Mouse (Mus musculus) thymus, adult 2 months (tissue): ENCODE data around the gene Zdhhc6. TPM values are rescaled to one million over a fixed set of nuclear protein-coding genes. Genes with fewer than 3 reads are reported as not detected.

Experiments
- DNase-seq: peaks from one replicate; pipeline ENCODE4 v3.0.0; 2021
- H3K27ac ChIP-seq: fragments of 200-500 bp; 2 replicates; pipeline ENCODE4 v1.5.1; 2012; ENCODE audit warnings: low read length, control low read depth; ENCODE audit not compliant: control insufficient read depth, insufficient read depth
- H3K27me3 ChIP-seq: fragments of 200-500 bp; 2 replicates; pipeline ENCODE4 v1.6.1; 2012; ENCODE audit warnings: mild to moderate bottlenecking, low read length, moderate library complexity, mixed read lengths; ENCODE audit not compliant: control insufficient read depth, insufficient read depth
- H3K36me3 ChIP-seq: fragments of 200-500 bp; 2 replicates; pipeline ENCODE4 v1.6.1; 2012; ENCODE audit warnings: mild to moderate bottlenecking, low read length, moderate library complexity; ENCODE audit not compliant: control insufficient read depth, insufficient read depth
- H3K4me1 ChIP-seq: fragments of 200-500 bp; replicated peaks from 2 replicates; pipeline ENCODE4 v1.6.1; 2012; ENCODE audit warnings: low read length; ENCODE audit not compliant: control insufficient read depth, insufficient read depth
- H3K4me3 ChIP-seq: fragments of 200-500 bp; 2 replicates; pipeline ENCODE4 v1.5.1; 2012; ENCODE audit warnings: mild to moderate bottlenecking, low read length, control low read depth, moderate library complexity; ENCODE audit not compliant: control insufficient read depth, insufficient read depth
- CTCF ChIP-seq: fragments of 200-500 bp; IDR thresholded peaks from 2 replicates; pipeline ENCODE4 v1.5.1; 2012; ENCODE audit warnings: mild to moderate bottlenecking, control low read depth, low read length, moderate library complexity, borderline replicate concordance; ENCODE audit not compliant: control insufficient read depth, poor library complexity, insufficient read depth; ENCODE audit errors: extremely low read depth
- POLR2A ChIP-seq: fragments of 200-500 bp; IDR thresholded peaks from 2 replicates; pipeline ENCODE4 v1.6.1; 2012; ENCODE audit warnings: mild to moderate bottlenecking, low read length, control low read depth, moderate library complexity; ENCODE audit not compliant: control insufficient read depth, poor library complexity, insufficient read depth; ENCODE audit errors: extremely low read depth
- WGBS: fragments of 180-500 bp; shearing (Covaris S2); methylation state at CpG from one replicate; pipeline ENCODE4 v1.1.7; 2018; 5-methylcytosine and 5-hydroxymethylcytosine counted together
- polyA plus RNA-seq: library from polyadenylated mRNA; depleted of rRNA; stranded (reverse); fragments of >200 nt; gene quantifications from 2 replicates; pipeline ENCODE4 v1.2.3, GENCODE M21; 2012; rRNA removed

The Zdhhc6 gene
- 11.4 and 14.2 TPM in 2 replicates for polyA plus RNA-seq

GRCm38 (mm10) chr19:55315452-55316108 is at the start of gene Zdhhc6:
Gene Zdhhc6 (minus strand): TSS chr19:55316032.
- no peak for TF ChIP-seq CTCF
- TF ChIP-seq POLR2A: peak; percentile 78
- peak within 1 kb of the TSS; percentile 98 for H3K4me3 ChIP-seq
- H3K27ac ChIP-seq: peak within 1 kb of the TSS; percentile 69
- H3K36me3 ChIP-seq: peaks cover 11% of the 10 kb centered on the region
- no peaks in the 10 kb centered on the region for H3K4me1 ChIP-seq
- under 1% methylated on average over 60 of the region's 60 CpGs for WGBS
- H3K27me3 ChIP-seq: no peaks in the 10 kb centered on the region
- DNase-seq: peak; percentile 83

GRCm38 (mm10) chr19:55362606-55363005 is 46.8 kb upstream of the Zdhhc6 start:
- Histone ChIP-seq H3K27ac (no peak overlapping the region), H3K36me3 (no peaks in the 10 kb centered on the region), H3K4me1 (no peaks in the 10 kb centered on the region; the same call in 1 of the 2 replicates), H3K4me3 (no peak overlapping the region), H3K27me3 (no peaks in the 10 kb centered on the region)
- WGBS: 97% methylated on average over 9 of the region's 9 CpGs
- no peak for DNase-seq
- TF ChIP-seq POLR2A (no peak), CTCF (no peak)

- H3K27ac ChIP-seq: no peak overlapping the region
- H3K27me3 ChIP-seq: no peaks in the 10 kb centered on the region
- DNase-seq: no peak
- no peak overlapping the region for H3K4me3 ChIP-seq
- no peaks in the 10 kb centered on the region for H3K36me3 ChIP-seq
- WGBS: 90% methylated on average over 9 of the region's 9 CpGs
- TF ChIP-seq POLR2A (no peak), CTCF (no peak)
- no peaks in the 10 kb centered on the region for H3K4me1 ChIP-seq
Observed at GRCm38 (mm10) chr19:55350673-55351378, 35.0 kb upstream of the Zdhhc6 start.

GRCm38 (mm10) chr19:55348187-55348586 is 32.4 kb upstream of the Zdhhc6 start:
- WGBS: 95% methylated on average over 3 of the region's 3 CpGs
- no peak for DNase-seq
- no peak for TF ChIP-seq CTCF
- no peak for TF ChIP-seq POLR2A
- H3K4me3 ChIP-seq: no peak overlapping the region
- no peaks in the 10 kb centered on the region for H3K4me1 ChIP-seq
- no peaks in the 10 kb centered on the region for H3K36me3 ChIP-seq
- H3K27ac ChIP-seq: no peak overlapping the region
- no peaks in the 10 kb centered on the region for H3K27me3 ChIP-seq

- Histone ChIP-seq H3K27me3 (no peaks in the 10 kb centered on the region), H3K36me3 (no peaks in the 10 kb centered on the region), H3K4me3 (no peak overlapping the region), H3K4me1 (no peaks in the 10 kb centered on the region), H3K27ac (no peak overlapping the region)
- no peak for DNase-seq
- 95% methylated on average over 9 of the region's 9 CpGs for WGBS
- no peak for TF ChIP-seq CTCF
- no peak for TF ChIP-seq POLR2A
Observed at GRCm38 (mm10) chr19:55343274-55343673, 27.4 kb upstream of the Zdhhc6 start.

DNA sequence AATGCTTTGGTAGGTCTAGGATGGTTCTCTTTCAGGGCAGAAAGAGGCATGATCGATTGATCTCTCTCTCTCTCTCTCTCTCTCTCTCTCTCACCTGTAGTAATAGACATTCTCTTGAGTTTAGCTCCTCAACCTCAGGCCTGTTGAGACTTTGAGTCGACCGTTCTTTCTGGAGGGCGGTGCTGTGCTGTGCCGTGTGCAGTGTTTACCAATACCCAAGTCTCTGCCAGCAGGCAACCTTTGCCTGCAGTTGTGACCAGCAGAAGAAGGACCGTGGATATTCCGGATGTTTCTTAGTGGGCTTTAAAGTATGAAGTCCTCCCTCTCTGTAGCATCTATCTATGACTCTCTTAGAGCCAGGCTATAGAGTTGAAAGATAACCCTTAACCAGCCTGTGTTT is 26.6 kb upstream of the Zdhhc6 start:
- Histone ChIP-seq H3K4me3 (no peak overlapping the region), H3K4me1 (no peaks in the 10 kb centered on the region), H3K27ac (no peak overlapping the region), H3K36me3 (no peaks in the 10 kb centered on the region), H3K27me3 (no peaks in the 10 kb centered on the region)
- 97% methylated on average over 7 of the region's 7 CpGs for WGBS
- TF ChIP-seq POLR2A: no peak
- no peak for TF ChIP-seq CTCF
- DNase-seq: no peak

DNA sequence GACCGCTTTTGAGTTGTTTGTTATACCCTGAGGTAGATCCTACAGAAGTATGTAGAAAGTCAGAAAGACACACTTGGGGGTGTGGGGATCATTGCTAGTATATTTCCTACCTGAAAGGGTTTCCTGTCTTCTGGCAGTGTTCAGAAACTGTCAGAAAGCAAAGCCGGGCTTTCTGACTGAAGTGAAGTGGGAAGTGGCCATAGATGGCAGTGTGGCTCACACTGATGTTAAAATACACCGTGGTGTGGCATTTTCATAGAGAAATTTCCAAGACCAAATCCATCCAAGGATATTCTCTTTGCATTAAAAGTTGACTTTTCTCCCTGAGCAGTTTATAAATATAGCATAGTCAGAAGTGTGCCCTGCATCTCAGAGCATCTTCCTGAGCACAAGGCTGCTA is 25.5 kb upstream of the Zdhhc6 start:
- Histone ChIP-seq H3K4me3 (no peak overlapping the region), H3K27me3 (no peaks in the 10 kb centered on the region), H3K36me3 (no peaks in the 10 kb centered on the region), H3K27ac (no peak overlapping the region), H3K4me1 (no peaks in the 10 kb centered on the region)
- WGBS: 73% methylated on average over 3 of the region's 3 CpGs
- no peak for DNase-seq
- TF ChIP-seq CTCF: no peak
- TF ChIP-seq POLR2A: no peak
